Mouse (Mus musculus): ENCODE results near the gene Nat8f2. TPM values are rescaled to one million over a fixed set of nuclear protein-coding genes. Genes with fewer than 3 reads are reported as not detected.
"Not testable (repeated sequence)": the region's sequence is repeated elsewhere in the genome, so short reads cannot be mapped to it uniquely, and the experiment has no call there.

Gene Nat8f2
- polyA plus RNA-seq (2014; fragmentation: Nextera tagmentation; extraction: Ambion mirVana) = 0.12 TPM in 1 of 2 replicates, not detected in the other

- H3K9me3 ChIP-seq (ENCODE audit: control insufficient read depth, low read length); ATAC-seq (ENCODE audit: low FRiP score); H3K27me3 ChIP-seq (ENCODE audit: control insufficient read depth, insufficient read depth, low read length); H3K4me2 ChIP-seq (replicated peaks; ENCODE audit: low read depth, low read length); H3K9ac ChIP-seq (ENCODE audit: low read depth, low read length); H3K36me3 ChIP-seq (ENCODE audit: control insufficient read depth, insufficient read depth, low read length); DNase-seq (ENCODE audit: low spot score); H3K4me3 ChIP-seq (ENCODE audit: low read depth, low read length); H3K27ac ChIP-seq (ENCODE audit: low read depth, low read length); H3K4me1 ChIP-seq (replicated peaks; ENCODE audit: control insufficient read depth, insufficient read depth, low read length): not testable (repeated sequence)
- 86% methylated on average over 5 of the region's 5 CpGs for WGBS
These were observed at the start of gene Nat8f2 for GRCm38 (mm10) chr6:85869006-85869405. TSS of gene Nat8f2 (minus strand) at chr6:85869158.

- ATAC-seq (ENCODE audit: low FRiP score); H3K4me2 ChIP-seq (replicated peaks; ENCODE audit: low read depth, low read length); DNase-seq (ENCODE audit: low spot score); H3K27ac ChIP-seq (ENCODE audit: low read depth, low read length); H3K4me3 ChIP-seq (ENCODE audit: low read depth, low read length); H3K27me3 ChIP-seq (ENCODE audit: control insufficient read depth, insufficient read depth, low read length); H3K36me3 ChIP-seq (ENCODE audit: control insufficient read depth, insufficient read depth, low read length); H3K9me3 ChIP-seq (ENCODE audit: control insufficient read depth, low read length); H3K4me1 ChIP-seq (replicated peaks; ENCODE audit: control insufficient read depth, insufficient read depth, low read length); H3K9ac ChIP-seq (ENCODE audit: low read depth, low read length): not testable (repeated sequence)
- 93% methylated on average over 3 of the region's 3 CpGs for WGBS
These were observed 49.4 kb upstream of the Nat8f2 start for GRCm38 (mm10) chr6:85918341-85918740.

GRCm38 (mm10) chr6:85916596-85916995 is 47.6 kb upstream of the Nat8f2 start:
- Histone ChIP-seq H3K9ac (ENCODE audit: low read depth, low read length) (peak overlapping the region; percentile 74), H3K4me3 (ENCODE audit: low read depth, low read length) (peak overlapping the region; percentile 56), H3K36me3 (ENCODE audit: control insufficient read depth, insufficient read depth, low read length) (no peaks in the 10 kb centered on the region), H3K27me3 (ENCODE audit: control insufficient read depth, insufficient read depth, low read length) (no peaks in the 10 kb centered on the region), H3K27ac (ENCODE audit: low read depth, low read length) (peak overlapping the region; percentile 68; the same call in 1 of the 2 replicates), H3K4me2 (replicated peaks; ENCODE audit: low read depth, low read length) (peak overlapping the region; percentile 70), H3K9me3 (ENCODE audit: control insufficient read depth, low read length) (no peaks in the 10 kb centered on the region), H3K4me1 (replicated peaks; ENCODE audit: control insufficient read depth, insufficient read depth, low read length) (no peaks in the 10 kb centered on the region)
- DNase-seq (ENCODE audit: low spot score) (no peak), ATAC-seq (ENCODE audit: low FRiP score) (no peak)
- 87% methylated on average over 6 of the region's 6 CpGs for WGBS

GRCm38 (mm10) chr6:85915539-85916513 is 46.9 kb upstream of the Nat8f2 start, which contains the start of gene Nat8f1:
TSS of gene Nat8f1 (minus strand) at chr6:85915687.
- DNase-seq (ENCODE audit: low spot score) = peak; percentile 89
- not testable (repeated sequence) for H3K9me3 ChIP-seq (ENCODE audit: control insufficient read depth, low read length); H3K27me3 ChIP-seq (ENCODE audit: control insufficient read depth, insufficient read depth, low read length); H3K4me1 ChIP-seq (replicated peaks; ENCODE audit: control insufficient read depth, insufficient read depth, low read length); H3K36me3 ChIP-seq (ENCODE audit: control insufficient read depth, insufficient read depth, low read length)
- under 1% methylated on average over 58 of the region's 61 CpGs for WGBS
- Histone ChIP-seq H3K4me2 (replicated peaks; ENCODE audit: low read depth, low read length) (peak within 1 kb of the TSS; percentile 70), H3K4me3 (ENCODE audit: low read depth, low read length) (peak within 1 kb of the TSS; percentile 56), H3K27ac (ENCODE audit: low read depth, low read length) (peak within 1 kb of the TSS; percentile 68), H3K9ac (ENCODE audit: low read depth, low read length) (peak within 1 kb of the TSS; percentile 74)
- peak; percentile 97 for ATAC-seq (ENCODE audit: low FRiP score)

GRCm38 (mm10) chr6:85915141-85915538 is 46.2 kb upstream of the Nat8f2 start:
- H3K36me3 ChIP-seq (ENCODE audit: control insufficient read depth, insufficient read depth, low read length) = no peaks in the 10 kb centered on the region
- 10% methylated on average over 11 of the region's 11 CpGs for WGBS
- H3K4me2 ChIP-seq (replicated peaks; ENCODE audit: low read depth, low read length) = peak overlapping the region; percentile 50
- no peaks in the 10 kb centered on the region for H3K4me1 ChIP-seq (replicated peaks; ENCODE audit: control insufficient read depth, insufficient read depth, low read length)
- H3K27me3 ChIP-seq (ENCODE audit: control insufficient read depth, insufficient read depth, low read length) = no peaks in the 10 kb centered on the region
- no peaks in the 10 kb centered on the region for H3K9me3 ChIP-seq (ENCODE audit: control insufficient read depth, low read length)
- peak; percentile 7; the same call in 1 of the 2 replicates for ATAC-seq (ENCODE audit: low FRiP score)
- DNase-seq (ENCODE audit: low spot score) = no peak
- peak overlapping the region; percentile 67; the same call in 1 of the 2 replicates for H3K27ac ChIP-seq (ENCODE audit: low read depth, low read length)
- H3K4me3 ChIP-seq (ENCODE audit: low read depth, low read length) = peak overlapping the region; percentile 56
- H3K9ac ChIP-seq (ENCODE audit: low read depth, low read length) = peak overlapping the region; percentile 74

GRCm38 (mm10) chr6:85911587-85911986 is 42.6 kb upstream of the Nat8f2 start, which contains the start of gene Tprkb:
TSS of gene Tprkb (plus strand) at chr6:85911865.
- WGBS = 88% methylated on average over 3 of the region's 3 CpGs
- no peak for DNase-seq (ENCODE audit: low spot score)

GRCm38 (mm10) chr6:85909704-85910103 is 40.7 kb upstream of the Nat8f2 start:
- H3K27ac ChIP-seq (ENCODE audit: low read depth, low read length) = no peak overlapping the region
- 90% methylated on average over 1 of the region's 1 CpGs for WGBS
- H3K4me2 ChIP-seq (replicated peaks; ENCODE audit: low read depth, low read length) = no peak overlapping the region
- no peaks in the 10 kb centered on the region for H3K27me3 ChIP-seq (ENCODE audit: control insufficient read depth, insufficient read depth, low read length)
- no peaks in the 10 kb centered on the region for H3K36me3 ChIP-seq (ENCODE audit: control insufficient read depth, insufficient read depth, low read length)
- no peaks in the 10 kb centered on the region for H3K9me3 ChIP-seq (ENCODE audit: control insufficient read depth, low read length)
- no peaks in the 10 kb centered on the region for H3K4me1 ChIP-seq (replicated peaks; ENCODE audit: control insufficient read depth, insufficient read depth, low read length)
- no peak for DNase-seq (ENCODE audit: low spot score)
- H3K4me3 ChIP-seq (ENCODE audit: low read depth, low read length) = no peak overlapping the region
- no peak for ATAC-seq (ENCODE audit: low FRiP score)
- no peak overlapping the region for H3K9ac ChIP-seq (ENCODE audit: low read depth, low read length)

More at GRCm38 (mm10) chr6:85911587-85911986, 42.6 kb upstream of the Nat8f2 start, which contains the start of gene Tprkb:
- Histone ChIP-seq H3K9ac (ENCODE audit: low read depth, low read length) (no peak within 1 kb of the TSS), H3K36me3 (ENCODE audit: control insufficient read depth, insufficient read depth, low read length) (no peaks in the 10 kb centered on the region), H3K9me3 (ENCODE audit: control insufficient read depth, low read length) (no peaks in the 10 kb centered on the region), H3K27me3 (ENCODE audit: control insufficient read depth, insufficient read depth, low read length) (no peaks in the 10 kb centered on the region), H3K4me3 (ENCODE audit: low read depth, low read length) (no peak within 1 kb of the TSS), H3K4me1 (replicated peaks; ENCODE audit: control insufficient read depth, insufficient read depth, low read length) (no peaks in the 10 kb centered on the region), H3K4me2 (replicated peaks; ENCODE audit: low read depth, low read length) (no peak within 1 kb of the TSS), H3K27ac (ENCODE audit: low read depth, low read length) (no peak within 1 kb of the TSS)
- no peak for ATAC-seq (ENCODE audit: low FRiP score)

- Histone ChIP-seq H3K27me3 (ENCODE audit: control insufficient read depth, insufficient read depth, low read length) (no peaks in the 10 kb centered on the region), H3K27ac (ENCODE audit: low read depth, low read length) (no peak overlapping the region), H3K4me2 (replicated peaks; ENCODE audit: low read depth, low read length) (no peak overlapping the region), H3K9ac (ENCODE audit: low read depth, low read length) (no peak overlapping the region), H3K4me1 (replicated peaks; ENCODE audit: control insufficient read depth, insufficient read depth, low read length) (no peaks in the 10 kb centered on the region), H3K9me3 (ENCODE audit: control insufficient read depth, low read length) (no peaks in the 10 kb centered on the region), H3K36me3 (ENCODE audit: control insufficient read depth, insufficient read depth, low read length) (no peaks in the 10 kb centered on the region), H3K4me3 (ENCODE audit: low read depth, low read length) (no peak overlapping the region)
- ATAC-seq (ENCODE audit: low FRiP score) = no peak
- no peak for DNase-seq (ENCODE audit: low spot score)
- 74% methylated on average over 3 of the region's 3 CpGs for WGBS
These were observed 39.4 kb upstream of the Nat8f2 start for GRCm38 (mm10) chr6:85908341-85908740.
